Mouse (Mus musculus): Measurements from ENCODE around the gene Ghdc. TPM values are rescaled to one million over a fixed set of nuclear protein-coding genes. Genes with fewer than 3 reads are reported as not detected.

The Ghdc gene
- polyA plus RNA-seq, 1 experiment, result 19.7 TPM

DNA sequence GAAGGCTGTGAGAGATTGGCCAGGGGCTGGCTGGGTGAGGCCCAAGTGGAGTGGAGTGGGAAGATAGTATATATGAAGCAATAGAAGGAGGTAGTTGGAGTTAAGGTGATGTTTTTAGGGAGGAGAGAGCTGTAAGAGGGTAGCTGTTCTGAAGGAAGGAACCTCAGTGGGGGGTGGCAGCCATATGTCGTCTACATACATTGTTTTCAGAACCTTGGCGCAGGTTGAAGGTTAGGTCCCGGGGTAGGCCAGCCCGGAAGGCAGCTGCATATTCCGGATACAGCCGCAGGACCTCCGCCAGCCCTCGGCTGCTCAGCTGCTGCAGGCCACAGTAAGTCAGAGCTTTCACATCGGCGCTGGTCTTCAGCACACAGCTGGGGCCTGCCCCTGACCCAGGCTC is 24.2 kb downstream of the Ghdc start:
- DNase-seq (ENCODE audit: low read depth), result no peak

DNA sequence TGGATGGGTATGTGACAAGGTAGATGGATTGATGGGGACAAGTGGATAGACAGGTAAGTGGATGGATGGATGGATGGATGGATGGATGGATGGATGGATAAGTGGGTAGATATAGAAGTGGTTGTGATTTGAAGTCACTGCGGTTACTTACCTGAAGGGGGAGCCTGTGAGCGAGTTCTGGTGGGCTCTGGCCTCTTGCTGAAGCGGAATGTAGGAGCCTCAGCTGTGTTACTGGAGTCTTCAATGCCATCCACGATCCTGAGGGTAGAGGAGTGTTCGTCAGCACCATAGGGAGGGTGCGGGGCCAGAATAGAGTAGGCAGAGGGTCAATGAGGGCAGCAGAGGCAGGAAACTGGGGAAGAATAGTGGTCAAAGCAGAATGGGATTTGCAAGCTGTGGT is 25.7 kb downstream of the Ghdc start:
- DNase-seq (ENCODE audit: low read depth), result no peak

DNA sequence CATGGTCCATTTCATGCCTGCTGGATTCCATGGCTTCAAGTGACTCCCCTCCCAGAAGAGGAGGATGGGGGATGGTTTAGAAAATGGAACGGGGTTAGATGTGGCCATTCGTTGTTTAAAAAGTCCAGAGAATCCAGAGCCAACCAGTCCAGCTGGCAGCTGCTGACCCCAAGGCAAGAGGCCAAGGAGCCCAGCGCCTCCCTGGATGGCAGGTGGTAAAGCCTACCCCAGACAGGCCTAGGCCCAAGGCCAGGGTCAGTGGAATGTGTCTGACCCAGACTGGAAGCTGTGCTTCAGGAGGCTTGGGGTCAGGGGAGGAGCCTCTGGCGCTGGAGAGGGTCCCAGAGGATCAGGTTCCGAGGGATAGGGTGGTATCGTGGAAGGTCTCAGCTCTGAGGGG is 29.4 kb downstream of the Ghdc start:
- DNase-seq (ENCODE audit: low read depth), result no peak

DNA sequence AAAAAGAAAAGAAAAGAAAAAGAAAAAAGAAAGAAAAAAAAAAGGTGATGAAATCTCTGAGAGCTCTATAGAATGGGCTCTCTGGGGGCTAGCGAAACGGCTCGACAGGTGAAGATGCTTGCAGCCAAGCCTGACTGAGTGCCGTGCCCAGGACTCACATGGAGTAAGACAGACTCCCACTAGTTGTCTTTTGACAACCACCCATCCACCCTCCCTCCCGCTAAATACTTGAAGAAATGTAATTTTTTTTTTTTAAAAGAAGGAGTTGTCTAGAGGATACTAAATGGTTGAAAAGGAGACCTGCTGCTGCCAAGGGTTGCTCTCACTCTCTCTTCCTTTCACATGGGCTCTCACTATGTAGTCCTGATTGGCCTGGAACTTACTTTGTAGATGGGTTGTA is 32.0 kb downstream of the Ghdc start:
- no peak for DNase-seq (ENCODE audit: low read depth)

DNA sequence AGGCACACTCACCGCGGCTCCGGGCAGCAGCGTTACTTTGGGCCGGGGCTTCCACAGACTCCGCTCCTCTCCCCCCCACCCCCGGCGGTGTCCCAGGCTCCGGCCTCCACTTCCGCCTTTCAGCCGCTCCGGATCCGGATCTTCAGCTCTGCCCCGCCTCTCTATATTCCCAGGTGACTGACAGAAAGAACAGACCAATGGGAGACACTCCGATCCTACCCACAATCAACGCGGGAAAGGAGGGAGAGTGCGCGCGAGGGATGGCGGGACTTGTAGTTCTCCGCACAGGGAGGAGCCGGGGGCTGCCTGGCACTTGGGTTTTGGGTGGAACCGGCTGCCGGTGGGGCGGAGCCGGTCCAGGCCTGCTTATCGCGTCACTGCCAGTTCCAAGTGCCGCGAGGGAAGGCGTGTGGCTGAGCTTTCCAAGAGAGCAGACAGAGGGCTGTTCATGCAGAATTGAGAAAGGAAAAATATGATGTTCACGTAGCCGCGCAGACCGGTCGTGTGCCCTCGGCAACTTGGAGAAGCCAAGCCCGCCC is 32.6 kb downstream of the Ghdc start, which contains the start of gene Rab5c:
Gene Rab5c (minus strand): TSS at position 150 of the 539 bp plus-strand sequence.
- peak; percentile 87 for DNase-seq (ENCODE audit: low read depth)

DNA sequence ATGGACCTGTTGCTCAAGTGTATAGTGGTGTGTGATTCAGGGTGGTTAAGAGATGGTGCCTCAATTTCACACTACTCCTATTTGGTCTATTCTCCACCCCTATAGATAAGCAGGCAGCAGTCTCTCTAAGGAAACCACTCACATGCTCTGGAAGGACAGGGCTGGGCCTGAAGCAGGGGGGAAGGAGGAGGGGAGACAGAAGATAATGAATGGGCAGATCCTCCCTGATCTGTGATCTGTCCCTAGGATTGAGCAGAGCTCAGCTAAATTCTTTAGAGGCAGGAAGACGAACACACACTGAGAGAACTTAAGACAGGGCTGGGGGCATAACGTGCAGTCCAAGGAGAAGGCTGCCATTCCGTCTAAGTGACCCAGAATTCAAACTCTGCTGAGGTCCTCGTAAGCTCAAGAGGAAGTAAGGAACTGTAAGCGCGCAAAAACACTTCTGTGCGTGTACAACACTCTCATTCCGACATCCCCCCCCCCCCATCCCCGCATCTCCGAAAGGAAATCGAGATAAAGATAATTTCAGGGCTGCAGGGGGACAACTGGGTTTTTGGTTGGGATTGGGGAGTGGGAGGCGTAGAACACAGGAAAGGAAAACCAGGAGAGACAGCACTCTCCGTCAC is 33.5 kb downstream of the Ghdc start:
- DNase-seq (ENCODE audit: low read depth), result no peak

DNA sequence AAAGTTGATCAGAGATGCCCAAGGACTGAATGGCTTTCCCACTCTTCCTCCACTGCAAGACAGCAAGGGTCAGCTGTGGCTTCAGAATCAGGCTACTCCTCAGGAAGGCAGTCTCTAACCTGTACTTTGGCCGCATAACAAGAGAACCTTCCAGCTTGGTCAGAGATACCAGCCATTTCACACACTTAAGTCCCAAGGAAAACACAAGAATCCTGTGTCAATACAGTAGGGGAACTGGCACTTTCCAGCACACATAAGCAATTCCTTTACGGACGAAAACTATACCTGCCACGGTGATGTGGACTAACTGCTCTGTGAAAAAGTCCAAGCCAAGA is 34.0 kb downstream of the Ghdc start:
- no peak for DNase-seq (ENCODE audit: low read depth)

DNA sequence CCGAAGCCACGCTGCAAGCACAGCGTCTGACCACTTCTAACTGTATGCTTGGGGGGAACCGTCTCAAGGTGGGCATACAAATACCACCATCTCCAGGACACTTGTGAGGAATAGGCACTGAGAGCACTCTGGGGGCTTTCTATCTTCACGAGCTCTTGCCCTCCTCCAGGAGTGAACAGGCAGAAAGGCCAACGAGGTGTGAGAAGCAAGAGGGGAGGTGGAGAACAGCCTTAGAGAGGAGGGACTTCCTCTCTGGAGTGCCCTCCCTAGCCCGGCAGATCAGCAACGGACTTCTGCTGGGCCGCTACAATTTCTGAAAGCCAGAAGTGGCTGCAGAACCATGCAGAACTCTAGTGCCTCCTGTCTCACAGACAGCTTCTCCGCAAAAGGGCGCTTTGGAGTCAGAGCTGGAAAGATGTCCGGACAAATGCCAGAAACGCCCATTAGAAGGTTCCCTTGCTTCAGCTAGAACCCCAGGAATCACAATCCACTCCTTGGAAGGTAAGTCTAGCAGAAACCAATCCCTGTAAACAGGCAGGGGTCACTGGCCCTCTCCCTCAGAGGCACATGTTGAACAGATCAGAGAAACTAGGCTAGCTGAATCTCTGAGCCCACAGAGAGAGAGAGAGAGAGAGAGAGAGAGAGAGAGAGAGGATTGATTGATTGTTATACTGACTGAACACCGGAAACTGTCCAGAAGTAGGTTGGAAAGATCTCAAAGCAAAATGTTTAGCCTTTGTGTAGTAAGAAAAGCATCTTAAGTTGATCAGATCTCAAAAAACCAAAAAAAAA is 34.6 kb downstream of the Ghdc start:
- DNase-seq (ENCODE audit: low read depth), result no peak

DNA sequence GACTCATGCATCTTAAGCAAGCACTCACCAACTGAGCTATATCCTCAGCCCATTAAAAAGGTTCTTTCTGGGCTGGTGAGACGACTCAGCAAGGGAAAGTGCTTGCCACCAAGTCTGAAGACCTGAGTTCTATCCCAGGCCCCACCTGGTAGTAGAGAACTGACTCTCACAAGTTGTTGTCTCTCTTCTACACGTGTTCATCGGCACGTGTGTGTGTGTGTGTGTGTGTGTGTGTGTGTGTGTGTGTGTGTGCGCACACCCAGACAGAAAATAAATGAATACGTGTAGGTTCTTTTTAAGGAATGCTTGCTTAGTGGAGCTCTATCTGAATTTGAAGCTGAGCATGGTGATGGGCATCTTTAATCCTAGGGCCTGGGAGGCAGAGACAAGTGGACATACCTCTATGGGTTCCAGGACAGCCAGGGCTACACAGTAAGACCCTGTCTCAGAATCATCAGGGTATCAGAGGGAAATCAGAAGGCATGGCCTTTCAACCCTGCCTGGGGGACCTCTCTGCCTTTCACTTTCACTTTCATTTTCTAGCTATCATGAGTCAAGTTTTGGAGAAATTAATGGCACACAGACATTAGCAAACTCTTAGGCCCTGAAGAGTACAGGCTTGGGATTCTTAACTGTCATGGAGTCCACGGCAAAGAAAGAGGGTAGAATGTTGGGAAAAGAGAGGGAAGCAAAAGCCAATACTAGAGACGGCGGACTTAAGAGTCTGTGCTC is 35.5 kb downstream of the Ghdc start:
- DNase-seq (ENCODE audit: low read depth), result no peak

DNA sequence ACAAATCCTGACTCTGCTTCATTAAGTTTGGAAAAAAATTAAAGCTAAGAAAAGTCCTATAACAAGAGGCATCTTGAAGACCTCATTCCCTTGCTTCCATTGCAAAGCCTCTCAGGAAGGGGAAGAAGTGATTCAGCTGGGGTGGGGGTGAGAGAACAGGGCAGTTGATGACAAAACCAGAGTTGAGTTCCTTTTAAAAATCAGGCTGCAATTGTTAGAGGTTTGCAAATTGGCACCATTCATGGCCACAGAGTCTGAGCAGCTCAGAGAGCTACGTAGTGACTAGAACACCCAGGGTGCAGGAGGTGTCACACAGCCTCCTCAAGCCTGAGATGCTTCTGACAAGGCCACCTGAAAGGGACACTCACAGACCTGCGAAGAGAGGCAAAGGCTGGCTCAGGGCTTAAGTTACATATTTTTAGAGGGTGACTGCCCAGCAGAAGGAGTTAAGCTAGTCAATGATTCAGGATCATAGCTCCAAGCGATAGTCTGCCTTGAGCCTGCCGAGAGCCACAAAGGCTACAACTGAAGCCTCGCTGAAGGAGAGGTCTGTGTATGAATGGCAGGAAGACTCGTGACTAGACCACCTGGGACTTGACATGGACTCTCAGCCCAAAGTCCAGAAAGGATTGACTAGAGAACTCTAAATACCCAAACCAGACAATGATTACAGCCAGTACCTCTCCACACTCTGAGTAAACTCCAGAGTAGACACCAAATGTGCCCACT is 40.1 kb downstream of the Ghdc start:
- no peak for DNase-seq (ENCODE audit: low read depth)

DNA sequence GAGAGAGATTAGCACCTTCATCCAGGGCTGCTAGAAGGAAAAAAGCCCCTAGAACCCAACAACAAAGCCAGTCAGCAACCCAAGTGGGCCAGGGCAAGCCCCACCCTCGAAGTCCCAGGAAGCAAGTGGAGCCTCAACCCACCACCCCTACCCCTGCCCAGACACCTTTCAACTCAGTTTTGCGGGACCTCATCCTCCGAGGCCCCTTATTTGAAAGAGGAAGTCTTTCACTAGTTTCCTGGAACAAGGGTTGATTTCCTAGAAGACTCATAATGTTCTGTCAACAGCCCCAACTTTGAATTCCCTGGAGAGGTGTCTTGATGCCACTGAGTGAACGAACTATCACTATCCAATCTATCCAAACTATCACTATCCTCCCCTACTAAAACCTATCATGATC is 40.8 kb downstream of the Ghdc start:
- no peak for DNase-seq (ENCODE audit: low read depth)

DNA sequence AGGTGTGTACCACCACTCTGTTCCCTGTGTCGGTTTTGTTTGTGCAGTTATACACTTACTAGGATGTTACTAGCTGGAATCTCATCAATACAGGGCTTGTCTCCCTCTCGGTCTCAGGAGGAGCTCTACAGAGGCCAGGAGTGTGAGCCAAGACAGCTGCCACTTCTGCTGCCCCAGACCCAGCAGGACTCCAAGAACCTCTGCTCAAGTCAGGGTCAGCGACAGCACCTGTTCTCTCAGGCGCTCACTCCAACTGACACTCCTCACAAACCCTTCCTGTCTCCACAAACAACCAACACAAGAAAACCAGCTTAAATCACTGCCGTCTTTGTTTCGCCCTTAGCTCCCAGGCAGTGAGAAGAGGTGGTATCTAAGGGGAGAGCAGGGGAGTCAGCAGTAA is 42.2 kb downstream of the Ghdc start:
- no peak for DNase-seq (ENCODE audit: low read depth)

DNA sequence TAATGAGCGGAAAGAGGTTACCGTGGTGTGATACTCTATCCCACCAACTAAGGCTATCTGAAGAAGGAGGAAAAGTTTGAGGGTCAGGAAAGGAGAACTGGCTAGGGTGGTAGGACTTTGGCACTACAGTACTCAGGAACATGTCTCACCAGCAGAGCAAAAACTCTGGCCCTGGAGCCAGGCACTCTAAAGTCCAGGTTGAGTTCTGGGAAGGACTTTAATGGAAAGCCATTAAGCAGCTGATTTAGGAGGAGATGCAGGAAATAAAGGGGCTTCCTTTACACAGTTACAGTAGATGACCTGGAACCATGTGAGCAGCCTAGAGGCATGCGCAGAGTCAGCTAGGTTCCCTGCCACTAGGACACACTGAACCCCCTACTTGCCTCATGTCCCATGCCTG is 43.6 kb downstream of the Ghdc start:
- DNase-seq (ENCODE audit: low read depth), result no peak

DNA sequence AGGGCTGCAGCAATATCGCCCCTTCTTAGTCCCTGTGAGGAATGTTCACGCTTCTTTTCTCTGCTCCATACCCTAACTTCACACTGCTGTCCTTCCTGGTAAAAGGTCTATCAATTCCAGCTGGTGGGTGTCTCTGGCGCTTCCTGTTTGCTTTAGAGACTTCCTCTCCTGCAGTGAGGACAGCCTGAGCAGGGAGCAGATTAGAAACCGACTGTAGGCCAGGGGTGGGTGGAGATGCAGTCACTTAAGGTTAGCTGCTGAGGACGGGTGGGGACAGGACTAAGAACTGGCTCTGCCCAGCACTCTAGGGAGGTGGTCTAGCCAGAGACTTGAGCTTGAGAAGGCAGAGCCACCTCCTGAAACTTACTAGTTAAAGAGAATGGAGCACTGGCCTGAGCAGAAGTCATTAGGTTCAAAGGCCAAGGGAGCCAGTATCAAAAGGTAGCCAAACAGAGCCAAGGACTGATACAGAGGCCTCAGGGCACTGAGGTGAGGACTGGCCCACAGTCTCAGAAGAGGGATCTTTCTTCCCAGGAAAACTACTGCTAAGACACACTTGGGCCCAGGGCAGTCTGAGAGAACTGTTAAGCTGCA is 45.7 kb downstream of the Ghdc start:
- DNase-seq (ENCODE audit: low read depth), result no peak

DNA sequence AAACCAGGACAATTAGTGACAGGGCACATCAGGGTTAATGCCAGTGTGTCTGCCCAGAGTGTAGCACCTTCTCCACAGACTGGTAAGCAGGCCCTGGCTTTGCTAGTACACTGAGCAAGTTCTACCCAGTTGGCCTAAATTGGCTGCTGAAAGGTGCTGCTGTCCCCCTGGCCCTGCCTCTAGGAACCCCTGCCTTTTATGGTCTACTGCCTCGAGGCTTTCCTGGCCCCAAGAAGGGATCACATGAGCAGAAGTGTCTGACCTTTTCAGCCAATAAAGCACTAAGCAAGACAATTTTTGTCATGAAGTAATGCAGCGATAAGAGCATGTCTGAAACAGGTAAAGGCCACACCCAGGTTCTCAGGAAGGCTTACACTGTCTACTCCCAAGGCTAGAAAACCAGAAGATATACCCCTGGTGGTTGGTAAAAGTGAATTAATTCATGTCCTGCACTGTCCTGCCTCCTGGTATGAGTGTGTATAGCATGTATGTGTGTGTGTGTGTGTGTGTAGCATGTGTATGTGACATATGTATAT is 48.2 kb downstream of the Ghdc start:
- DNase-seq (ENCODE audit: low read depth), result no peak

DNA sequence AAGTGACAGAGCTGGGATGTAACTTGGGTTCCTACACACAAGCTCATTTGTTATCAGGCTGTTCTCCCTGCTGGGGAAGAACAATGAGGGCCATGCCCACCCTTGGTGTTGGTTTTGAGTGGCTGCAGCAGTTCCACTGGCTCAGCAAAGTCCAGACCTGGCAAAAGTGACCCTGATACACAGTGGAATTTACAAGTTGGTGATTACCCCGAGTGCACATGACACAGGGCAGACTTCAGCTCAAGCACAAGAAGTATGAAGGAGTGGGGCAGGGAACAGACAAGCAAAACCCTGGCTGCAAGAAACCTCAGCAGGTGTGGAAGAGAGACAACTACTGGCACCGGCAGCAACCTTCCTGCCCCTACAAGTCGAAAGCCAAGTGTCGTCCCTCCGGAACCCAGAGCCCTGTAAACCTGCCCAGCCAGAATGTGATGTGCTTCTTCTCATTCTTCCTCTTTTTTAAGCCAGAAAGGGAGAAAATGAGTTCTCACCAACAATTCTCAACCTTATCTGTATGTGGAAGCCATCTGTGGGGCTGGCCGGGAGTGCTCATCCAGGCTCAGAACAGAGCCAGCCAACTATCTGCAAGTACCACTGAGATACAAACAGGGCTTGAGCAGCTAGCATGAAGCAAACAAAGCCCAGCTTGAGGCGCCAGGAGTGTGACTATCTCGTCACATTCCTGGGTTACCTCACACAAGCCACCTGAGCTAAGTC is 48.8 kb downstream of the Ghdc start:
- no peak for DNase-seq (ENCODE audit: low read depth)

DNA sequence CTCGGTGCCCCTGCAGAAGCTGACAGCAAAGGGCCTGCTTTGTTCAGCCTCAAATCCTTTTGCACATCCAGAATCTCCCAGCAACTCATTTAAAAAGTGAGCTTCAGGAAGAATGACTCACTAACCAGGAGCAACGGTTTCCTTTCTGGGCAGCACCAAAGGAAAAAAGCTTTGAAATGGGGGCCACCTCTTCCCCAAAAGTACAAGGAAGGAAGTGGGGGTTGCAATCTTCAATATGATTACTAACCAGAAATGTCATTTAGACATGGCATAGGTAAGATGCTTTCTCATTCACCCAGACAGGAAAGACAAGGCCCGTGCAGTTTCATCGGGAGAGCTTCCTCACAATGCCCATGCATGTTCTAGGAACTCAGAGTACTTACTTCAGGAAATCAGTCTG is 49.5 kb downstream of the Ghdc start:
- DNase-seq (ENCODE audit: low read depth), result no peak

DNA sequence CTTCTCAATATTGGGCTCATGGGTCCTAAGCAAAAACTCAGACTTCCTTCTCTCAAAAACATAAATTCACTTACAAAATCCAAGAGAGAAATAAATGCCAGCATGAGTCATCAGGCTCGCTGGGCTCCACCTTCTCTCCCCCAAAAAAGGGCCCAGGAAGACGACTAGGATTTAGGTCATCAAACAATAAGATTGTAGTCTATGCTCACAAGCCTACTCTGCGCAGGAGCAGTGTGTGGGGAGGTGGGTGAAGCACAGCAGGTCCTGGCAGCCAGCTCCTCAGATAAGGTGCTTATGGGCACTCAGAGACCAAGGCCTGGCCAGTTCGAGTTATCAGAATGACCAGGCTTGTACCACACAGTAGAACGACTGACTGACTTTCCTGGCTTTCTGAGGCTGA is 50.4 kb downstream of the Ghdc start:
- no peak for DNase-seq (ENCODE audit: low read depth)

DNA sequence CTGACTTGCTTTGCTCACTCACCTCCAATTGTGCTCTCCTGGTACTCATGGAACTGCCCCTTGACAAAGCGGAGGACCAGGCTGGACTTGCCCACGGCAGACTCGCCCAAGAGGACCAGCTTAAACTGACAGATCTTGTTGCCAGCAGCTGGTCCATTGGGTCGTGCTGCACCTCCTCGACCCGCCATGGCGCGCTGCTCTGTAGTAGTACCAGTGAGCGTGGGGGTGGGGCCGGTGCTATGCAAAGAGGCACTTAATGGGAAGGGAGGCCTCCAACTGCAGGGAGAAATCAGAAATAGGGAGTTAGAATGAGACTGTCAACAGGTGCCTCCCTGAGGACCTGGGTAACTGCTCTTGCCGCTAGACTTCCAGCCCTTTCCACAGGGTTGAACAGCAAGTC is 50.9 kb downstream of the Ghdc start:
- no peak for DNase-seq (ENCODE audit: low read depth)

DNA sequence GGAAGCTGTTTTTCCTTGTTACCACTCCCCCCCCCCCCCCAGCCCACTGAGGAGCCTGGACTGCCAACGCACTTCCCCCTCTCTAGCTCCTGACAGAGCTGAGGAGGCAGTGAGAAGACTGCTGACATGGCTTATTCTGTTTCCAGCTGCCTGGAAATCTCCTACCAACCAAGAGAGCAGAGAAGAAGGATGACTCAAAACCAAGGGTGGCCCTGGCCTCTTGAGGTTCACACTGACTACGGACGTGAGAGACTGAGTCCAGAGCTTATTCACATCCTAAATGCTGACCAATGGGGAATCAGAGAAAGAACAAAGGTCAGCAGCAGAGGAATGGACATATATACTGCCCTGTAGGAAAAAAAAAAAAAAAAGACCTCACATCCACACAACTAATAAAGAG is 51.4 kb downstream of the Ghdc start:
- no peak for DNase-seq (ENCODE audit: low read depth)

DNA sequence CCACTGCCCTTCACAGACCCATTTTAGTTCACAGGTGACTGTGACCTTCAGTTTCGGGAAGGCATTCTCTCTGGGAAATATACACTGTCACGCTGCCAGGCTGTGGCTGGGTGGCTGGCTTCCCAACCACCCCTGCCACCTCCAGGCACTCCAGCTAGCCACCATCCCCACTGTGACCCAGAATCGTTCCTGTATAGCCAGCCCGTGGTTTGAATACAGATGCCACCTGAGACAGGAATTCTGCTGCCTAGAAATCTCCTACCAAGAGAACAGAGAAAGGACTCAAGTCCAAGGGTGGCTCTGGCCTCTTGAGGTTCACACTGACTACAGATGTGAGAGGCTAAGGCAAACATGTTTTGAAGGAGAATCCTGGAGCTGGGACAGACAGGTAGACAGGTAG is 51.9 kb downstream of the Ghdc start:
- no peak for DNase-seq (ENCODE audit: low read depth)

Data from gonadal fat pad, adult 2 months (tissue).